Mouse (Mus musculus) thymus, adult 2 months (tissue): Measurements from ENCODE around the gene Man1a. TPM values are rescaled to one million over a fixed set of nuclear protein-coding genes. Genes with fewer than 3 reads are reported as not detected.
A peak's percentile ranks its signal among the peaks of the same experiment; 100 is the strongest.

Experiments used
- DNase-seq: peaks from one replicate; pipeline ENCODE4 v3.0.0; 2021
- H3K27ac ChIP-seq: fragments of 200-500 bp; 2 replicates; pipeline ENCODE4 v1.5.1; 2012; ENCODE audit warnings: low read length, control low read depth; ENCODE audit not compliant: control insufficient read depth, insufficient read depth
- H3K27me3 ChIP-seq: fragments of 200-500 bp; 2 replicates; pipeline ENCODE4 v1.6.1; 2012; ENCODE audit warnings: mild to moderate bottlenecking, low read length, moderate library complexity, mixed read lengths; ENCODE audit not compliant: control insufficient read depth, insufficient read depth
- H3K36me3 ChIP-seq: fragments of 200-500 bp; 2 replicates; pipeline ENCODE4 v1.6.1; 2012; ENCODE audit warnings: mild to moderate bottlenecking, low read length, moderate library complexity; ENCODE audit not compliant: control insufficient read depth, insufficient read depth
- H3K4me1 ChIP-seq: fragments of 200-500 bp; replicated peaks from 2 replicates; pipeline ENCODE4 v1.6.1; 2012; ENCODE audit warnings: low read length; ENCODE audit not compliant: control insufficient read depth, insufficient read depth
- H3K4me3 ChIP-seq: fragments of 200-500 bp; 2 replicates; pipeline ENCODE4 v1.5.1; 2012; ENCODE audit warnings: mild to moderate bottlenecking, low read length, control low read depth, moderate library complexity; ENCODE audit not compliant: control insufficient read depth, insufficient read depth
- CTCF ChIP-seq: fragments of 200-500 bp; IDR thresholded peaks from 2 replicates; pipeline ENCODE4 v1.5.1; 2012; ENCODE audit warnings: mild to moderate bottlenecking, control low read depth, low read length, moderate library complexity, borderline replicate concordance; ENCODE audit not compliant: control insufficient read depth, poor library complexity, insufficient read depth; ENCODE audit errors: extremely low read depth
- POLR2A ChIP-seq: fragments of 200-500 bp; IDR thresholded peaks from 2 replicates; pipeline ENCODE4 v1.6.1; 2012; ENCODE audit warnings: mild to moderate bottlenecking, low read length, control low read depth, moderate library complexity; ENCODE audit not compliant: control insufficient read depth, poor library complexity, insufficient read depth; ENCODE audit errors: extremely low read depth
- WGBS: fragments of 180-500 bp; shearing (Covaris S2); methylation state at CpG from one replicate; pipeline ENCODE4 v1.1.7; 2018; 5-methylcytosine and 5-hydroxymethylcytosine counted together
- polyA plus RNA-seq: library from polyadenylated mRNA; depleted of rRNA; stranded (reverse); fragments of >200 nt; gene quantifications from 2 replicates; pipeline ENCODE4 v1.2.3, GENCODE M21; 2012; rRNA removed

The Man1a gene
- 26.5 and 30.1 TPM in 2 replicates for polyA plus RNA-seq

DNA sequence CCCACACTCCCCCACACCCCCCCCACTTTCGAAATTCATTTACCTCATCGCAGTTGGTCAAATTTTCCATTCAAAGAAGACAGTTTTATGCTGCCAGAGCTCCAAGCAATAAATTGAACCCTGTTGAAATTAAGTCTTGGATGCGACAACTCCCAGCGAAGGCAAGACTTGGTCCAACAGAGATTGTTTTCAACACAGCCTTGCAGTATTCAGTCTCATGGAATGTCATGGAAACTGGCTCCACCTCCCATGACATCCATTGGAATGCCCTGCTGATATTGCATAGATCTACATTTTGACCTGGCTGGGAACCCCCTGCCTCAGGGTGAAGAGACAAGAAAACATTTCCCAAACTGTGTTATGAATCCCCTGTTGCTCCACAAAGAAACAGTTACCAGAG lies at the start of gene Man1a:
Gene Man1a, minus strand, starts transcription at position 190 of the 400 bp plus-strand sequence.
- no peaks in the 10 kb centered on the region for H3K36me3 ChIP-seq
- TF ChIP-seq POLR2A = no peak
- TF ChIP-seq CTCF = no peak
- H3K27me3 ChIP-seq = no peaks in the 10 kb centered on the region
- 15% methylated on average over 4 of the region's 4 CpGs for WGBS
- peak within 1 kb of the TSS; percentile 82 for H3K4me3 ChIP-seq
- H3K4me1 ChIP-seq = peaks cover 18% of the 10 kb centered on the region
- H3K27ac ChIP-seq = peak within 1 kb of the TSS; percentile 3; the same call in 1 of the 2 replicates
- no peak for DNase-seq

DNA sequence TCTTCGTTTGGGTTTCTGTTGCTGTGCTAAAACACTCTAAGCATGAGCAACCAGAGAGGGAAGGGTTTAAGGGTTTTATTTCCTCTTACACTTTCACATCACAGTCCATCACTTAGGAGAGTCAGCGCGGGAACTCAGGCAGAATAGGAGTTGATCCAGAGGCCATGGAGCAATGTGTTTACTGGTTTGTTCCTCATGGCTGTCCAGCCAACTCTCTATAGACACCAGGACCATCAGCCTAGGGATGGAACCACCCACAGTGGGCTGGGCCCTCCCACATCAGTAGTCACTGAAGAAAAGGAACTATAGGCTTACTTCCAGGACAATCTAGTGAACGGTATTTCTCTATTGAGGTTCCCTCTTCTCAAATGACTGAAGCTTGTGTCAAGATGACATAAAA lies 45.4 kb upstream of the Man1a start:
- Histone ChIP-seq H3K27me3 (no peaks in the 10 kb centered on the region), H3K36me3 (no peaks in the 10 kb centered on the region), H3K4me3 (no peak overlapping the region), H3K4me1 (no peaks in the 10 kb centered on the region), H3K27ac (no peak overlapping the region)
- no peak for DNase-seq
- TF ChIP-seq POLR2A = no peak
- no peak for TF ChIP-seq CTCF
- 96% methylated on average over 4 of the region's 4 CpGs for WGBS

DNA sequence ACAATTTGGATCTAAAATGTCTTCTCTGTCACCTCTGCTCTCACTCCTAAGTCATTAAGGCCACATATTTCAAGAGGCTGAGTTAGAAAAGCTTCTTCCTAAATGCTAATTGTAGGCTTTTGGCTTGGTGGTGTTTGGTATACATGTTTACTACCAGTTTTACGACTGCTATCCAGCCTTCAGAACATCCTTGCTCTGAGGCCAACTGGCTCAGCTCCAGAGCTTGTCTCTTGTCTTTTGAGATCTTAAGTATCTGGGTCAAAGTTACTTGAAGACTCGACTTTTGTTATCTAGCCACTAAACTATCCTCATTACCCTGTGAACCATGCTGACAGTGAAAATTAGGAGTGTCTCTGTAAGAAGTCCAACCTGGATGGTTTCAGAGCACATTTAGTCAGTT lies 44.0 kb upstream of the Man1a start:
- no peak for TF ChIP-seq CTCF
- no peak for TF ChIP-seq POLR2A
- 86% methylated on average over 2 of the region's 2 CpGs for WGBS
- DNase-seq = no peak
- H3K4me3 ChIP-seq = no peak overlapping the region
- H3K27ac ChIP-seq = no peak overlapping the region
- H3K27me3 ChIP-seq = no peaks in the 10 kb centered on the region
- no peaks in the 10 kb centered on the region for H3K36me3 ChIP-seq
- H3K4me1 ChIP-seq = no peaks in the 10 kb centered on the region

DNA sequence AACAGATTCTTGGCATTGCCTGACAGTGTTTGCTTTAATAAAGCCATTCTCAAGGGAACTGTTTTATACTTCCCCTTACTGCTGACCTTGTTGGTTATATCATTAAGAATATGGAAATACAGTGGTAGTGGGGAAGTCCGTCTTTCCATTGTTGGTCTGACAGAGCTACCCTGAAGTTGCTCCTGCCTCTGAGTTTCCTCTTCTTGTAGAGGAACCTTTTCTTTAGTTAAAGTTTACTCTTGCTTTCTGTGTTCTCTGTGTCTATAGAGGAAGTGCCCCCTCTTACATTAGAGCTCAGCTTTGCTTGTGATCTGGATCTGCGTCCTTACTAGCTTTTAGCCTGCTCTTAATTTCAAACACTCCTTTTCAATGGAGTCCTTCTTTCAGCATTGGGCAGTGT lies 42.9 kb upstream of the Man1a start:
- Histone ChIP-seq H3K4me1 (no peaks in the 10 kb centered on the region), H3K27me3 (no peaks in the 10 kb centered on the region), H3K27ac (no peak overlapping the region), H3K4me3 (no peak overlapping the region), H3K36me3 (no peaks in the 10 kb centered on the region)
- TF ChIP-seq POLR2A = no peak
- WGBS = 60% methylated on average over 2 of the region's 2 CpGs
- no peak for DNase-seq

DNA sequence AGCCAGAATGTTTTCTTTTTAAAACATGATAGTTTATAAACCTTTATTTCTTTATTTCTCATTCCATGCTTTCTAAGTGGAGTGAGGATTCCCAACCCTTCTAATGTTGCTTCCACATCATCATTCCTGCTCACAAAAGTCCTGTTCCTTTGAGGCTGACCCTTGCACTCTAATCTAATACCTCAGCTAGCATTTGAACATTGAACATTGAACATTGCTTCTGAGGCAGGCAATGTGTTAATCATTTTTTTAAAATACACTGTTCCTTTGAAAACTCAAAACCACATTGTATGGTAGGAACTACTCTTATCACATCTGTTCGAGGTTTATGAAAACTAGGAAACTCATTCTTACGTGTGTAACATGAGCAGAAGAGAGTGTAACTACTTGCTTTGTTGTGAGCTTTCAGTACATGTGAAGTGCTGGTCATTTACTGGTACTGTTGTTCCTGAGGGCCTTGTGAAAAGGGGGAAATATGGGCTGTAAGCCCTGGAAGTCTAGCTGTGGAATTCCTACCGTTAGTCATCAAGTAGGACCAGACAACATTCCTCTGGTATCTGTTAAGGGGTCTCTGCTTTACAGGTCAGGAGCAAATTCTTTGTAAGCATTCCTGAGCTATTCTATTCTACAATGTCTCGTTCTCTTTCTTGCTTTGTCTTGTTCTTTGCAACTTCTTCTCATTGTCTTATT lies 42.0 kb upstream of the Man1a start:
- Histone ChIP-seq H3K36me3 (no peaks in the 10 kb centered on the region), H3K27me3 (no peaks in the 10 kb centered on the region), H3K4me1 (no peaks in the 10 kb centered on the region), H3K27ac (no peak overlapping the region), H3K4me3 (no peak overlapping the region)
- no peak for TF ChIP-seq POLR2A
- no peak for TF ChIP-seq CTCF
- WGBS = 41% methylated on average over 4 of the region's 4 CpGs
- DNase-seq = no peak

DNA sequence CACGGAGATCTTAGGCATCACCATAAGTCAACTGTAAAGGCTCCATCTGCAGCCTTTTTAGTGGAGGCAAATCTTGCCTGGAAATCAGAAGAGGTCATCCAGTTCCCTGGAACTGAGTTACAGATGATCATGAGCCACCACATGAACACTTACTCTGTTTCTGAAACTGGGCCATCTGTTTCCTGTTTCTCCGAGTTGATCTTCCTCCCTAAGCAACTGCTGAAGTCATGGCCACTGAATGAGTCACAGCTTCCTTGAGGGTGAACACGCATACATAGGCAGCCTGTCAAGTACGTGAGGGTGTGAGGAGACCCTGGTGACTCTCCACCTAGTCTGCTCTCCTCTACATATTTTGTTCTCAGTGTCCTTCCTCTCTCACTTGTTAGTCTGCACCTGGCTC lies 41.4 kb upstream of the Man1a start:
- H3K4me3 ChIP-seq = no peak overlapping the region
- WGBS = 3% methylated on average over 4 of the region's 4 CpGs
- no peaks in the 10 kb centered on the region for H3K36me3 ChIP-seq
- no peaks in the 10 kb centered on the region for H3K4me1 ChIP-seq
- no peak for TF ChIP-seq CTCF
- TF ChIP-seq POLR2A = no peak
- no peak overlapping the region for H3K27ac ChIP-seq
- no peaks in the 10 kb centered on the region for H3K27me3 ChIP-seq
- DNase-seq = peak; percentile 51

DNA sequence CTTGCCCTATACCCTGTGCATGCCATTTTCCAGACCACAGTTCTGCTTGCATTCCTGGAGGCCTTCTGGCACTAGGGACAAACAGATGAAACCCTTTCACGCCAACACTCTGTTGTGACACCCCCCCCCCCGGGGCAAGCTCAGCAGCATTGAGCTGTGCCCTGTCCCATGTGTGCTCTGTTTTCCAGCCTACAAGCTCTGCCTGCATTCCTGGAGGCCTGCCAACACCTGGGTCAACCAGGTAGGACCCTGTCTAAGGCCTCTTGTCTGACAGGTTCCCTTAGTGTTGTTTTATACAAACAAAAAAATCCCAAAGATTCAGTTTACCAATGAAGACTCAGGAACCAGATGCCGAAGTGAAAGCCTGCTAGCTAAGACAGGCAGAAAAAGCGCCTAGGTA lies 27.3 kb upstream of the Man1a start:
- H3K27me3 ChIP-seq = no peaks in the 10 kb centered on the region
- 91% methylated on average over 4 of the region's 4 CpGs for WGBS
- H3K27ac ChIP-seq = no peak overlapping the region

More for the DNA sequence above, 27.3 kb upstream of the Man1a start:
- TF ChIP-seq POLR2A (no peak), CTCF (no peak)
- Histone ChIP-seq H3K4me3 (no peak overlapping the region), H3K36me3 (no peaks in the 10 kb centered on the region), H3K4me1 (no peaks in the 10 kb centered on the region; the same call in 1 of the 2 replicates)
- DNase-seq = no peak
